Mouse (Mus musculus) kidney, embryonic 14.5 days (tissue): ENCODE data around the gene Gm11037. TPM values are rescaled to one million over a fixed set of nuclear protein-coding genes. Genes with fewer than 3 reads are reported as not detected.

Experiments
- ATAC-seq: fragments of 200-750 bp; cut with Nextera tagmentation; 2 replicates; pipeline ENCODE4 v1.8.0; 2017; ENCODE audit warnings: moderate number of reproducible peaks, mild to moderate bottlenecking, moderate TSS enrichment, moderate library complexity; ENCODE audit not compliant: low FRiP score, low TSS enrichment
- H3K27ac ChIP-seq: fragments of 300-500 bp; sonication (generic); 2 replicates; pipeline ENCODE4 v1.5.1; 2014; ENCODE audit warnings: low read depth, mild to moderate bottlenecking, low read length, moderate library complexity, mixed read lengths
- H3K27me3 ChIP-seq: fragments of 300-500 bp; sonication (generic); 2 replicates; pipeline ENCODE4 v1.6.1; 2014; ENCODE audit warnings: mild to moderate bottlenecking, low read length; ENCODE audit not compliant: control insufficient read depth, insufficient read depth
- H3K36me3 ChIP-seq: fragments of 300-500 bp; sonication (generic); 2 replicates; pipeline ENCODE4 v1.6.1; 2014; ENCODE audit warnings: low read length, mixed read lengths; ENCODE audit not compliant: control insufficient read depth, insufficient read depth
- H3K4me1 ChIP-seq: fragments of 300-500 bp; sonication (generic); 2 replicates; pipeline ENCODE4 v1.6.1; 2014; ENCODE audit warnings: low read length, mixed read lengths; ENCODE audit not compliant: control insufficient read depth, insufficient read depth
- H3K4me2 ChIP-seq: fragments of 300-500 bp; sonication (generic); replicated peaks from 2 replicates; pipeline ENCODE4 v1.6.1; 2014; ENCODE audit warnings: low read depth, mild to moderate bottlenecking, low read length
- H3K4me3 ChIP-seq: fragments of 300-500 bp; sonication (generic); 2 replicates; pipeline ENCODE4 v1.5.1; 2014; ENCODE audit warnings: mild to moderate bottlenecking, low read length
- H3K9ac ChIP-seq: fragments of 300-500 bp; sonication (generic); 2 replicates; pipeline ENCODE4 v1.6.1; 2014; ENCODE audit warnings: low read depth, mild to moderate bottlenecking, low read length, moderate library complexity
- H3K9me3 ChIP-seq: fragments of 300-500 bp; sonication (generic); 2 replicates; pipeline ENCODE4 v1.6.1; 2016; ENCODE audit warnings: low read length; ENCODE audit not compliant: control insufficient read depth
- WGBS: fragments of 180-500 bp; shearing (Covaris S2); extraction: QIAGEN DNeasy Blood & Tissue Kit; methylation state at CpG from one replicate; pipeline ENCODE4 v1.1.7; 2014; 5-methylcytosine and 5-hydroxymethylcytosine counted together
- polyA plus RNA-seq: library from polyadenylated mRNA; unstranded; fragments of >200 nt; fragmentation: Nextera tagmentation; extraction: Ambion mirVana; gene quantifications from 2 replicates; pipeline ENCODE4 v1.2.1, GENCODE M21; 2014

The Gm11037 gene
- polyA plus RNA-seq, 1 experiment from 2014 or later = not detected

- H3K9ac ChIP-seq = no peak overlapping the region
- H3K4me3 ChIP-seq = no peak overlapping the region
- no peak overlapping the region for H3K4me2 ChIP-seq
- peaks cover 4% of the 10 kb centered on the region; the same call in 1 of the 2 replicates for H3K4me1 ChIP-seq
- peaks cover 35% of the 10 kb centered on the region for H3K27me3 ChIP-seq
- WGBS = 79% methylated on average over 1 of the region's 1 CpGs
- no peak for ATAC-seq
- no peak overlapping the region for H3K27ac ChIP-seq
- H3K36me3 ChIP-seq = no peaks in the 10 kb centered on the region
- H3K9me3 ChIP-seq = no peaks in the 10 kb centered on the region
Measured at GRCm38 (mm10) chr2:131168914-131169313, 35.6 kb downstream of the Gm11037 start.

DNA sequence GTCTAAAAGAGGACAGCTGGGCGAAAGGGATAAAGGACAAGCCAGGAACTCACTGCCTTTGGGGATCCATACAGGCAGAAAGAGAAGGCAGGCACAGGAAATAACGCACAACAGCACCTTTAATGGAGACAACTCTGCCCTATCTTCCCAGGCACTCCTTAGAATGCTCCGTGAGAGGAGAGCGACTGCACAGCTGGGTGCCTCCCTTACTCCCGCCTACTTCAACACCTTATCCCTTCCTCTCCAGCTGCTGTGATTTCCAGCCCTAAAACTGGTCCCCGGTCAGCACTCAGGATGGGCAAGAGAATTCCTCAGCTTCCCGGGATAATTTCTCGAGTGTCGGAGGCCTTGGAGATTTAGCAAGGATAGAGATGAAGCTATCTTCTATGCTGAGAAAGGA is 37.6 kb downstream of the Gm11037 start:
- 12% methylated on average over 9 of the region's 9 CpGs for WGBS
- peaks cover 39% of the 10 kb centered on the region for H3K27me3 ChIP-seq
- H3K4me1 ChIP-seq = peaks cover 12% of the 10 kb centered on the region
- H3K4me3 ChIP-seq = peak overlapping the region; percentile 28; the same call in 1 of the 2 replicates
- no peaks in the 10 kb centered on the region for H3K36me3 ChIP-seq
- H3K9me3 ChIP-seq = no peaks in the 10 kb centered on the region
- H3K27ac ChIP-seq = no peak overlapping the region
- H3K9ac ChIP-seq = peak overlapping the region; percentile 32; the same call in 1 of the 2 replicates
- no peak for ATAC-seq
- H3K4me2 ChIP-seq = peak overlapping the region; percentile 43

DNA sequence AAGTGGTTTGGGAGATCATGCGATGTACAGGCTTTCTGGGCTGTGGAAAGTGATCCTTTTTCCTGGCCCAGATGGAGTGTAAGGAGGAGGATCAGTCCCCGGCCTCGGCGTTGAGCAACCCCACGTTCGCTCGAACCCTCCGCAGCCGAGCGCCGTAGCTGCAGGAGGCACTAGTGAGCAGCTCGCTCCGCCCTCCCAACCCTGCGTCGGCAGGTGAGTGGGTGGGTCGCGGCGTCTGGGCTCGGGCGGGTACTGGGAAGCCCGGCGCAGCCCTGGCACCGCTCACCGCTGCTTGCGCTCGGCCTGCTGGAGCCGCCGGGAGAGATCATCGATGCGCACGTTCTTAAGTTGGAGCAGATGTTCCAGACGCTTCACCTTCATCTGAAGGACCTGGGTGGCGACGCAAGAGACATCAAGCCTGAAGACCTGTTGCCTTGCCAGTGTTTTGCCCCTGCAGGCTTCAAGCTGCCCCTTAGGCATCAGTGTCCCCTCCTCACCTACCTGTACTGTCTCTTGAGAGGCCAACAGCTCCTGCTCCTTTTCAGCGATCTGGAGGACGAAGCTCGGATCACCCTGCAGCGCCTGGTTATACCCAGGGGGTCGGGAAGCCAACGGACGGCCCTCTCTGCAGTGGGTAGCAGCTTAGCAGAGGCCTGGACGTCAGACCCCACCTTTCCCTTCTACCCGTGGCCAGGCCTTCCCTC is 38.3 kb downstream of the Gm11037 start:
- peak overlapping the region; percentile 32 for H3K9ac ChIP-seq
- H3K9me3 ChIP-seq = no peaks in the 10 kb centered on the region
- no peak overlapping the region for H3K27ac ChIP-seq
- peaks cover 19% of the 10 kb centered on the region for H3K4me1 ChIP-seq
- no peak; the same call in 1 of the 2 replicates for ATAC-seq
- peaks cover 2% of the 10 kb centered on the region; the same call in 1 of the 2 replicates for H3K36me3 ChIP-seq
- peak overlapping the region; percentile 43 for H3K4me2 ChIP-seq
- WGBS = 2% methylated on average over 43 of the region's 43 CpGs
- peaks cover 39% of the 10 kb centered on the region for H3K27me3 ChIP-seq
- peak overlapping the region; percentile 28 for H3K4me3 ChIP-seq

DNA sequence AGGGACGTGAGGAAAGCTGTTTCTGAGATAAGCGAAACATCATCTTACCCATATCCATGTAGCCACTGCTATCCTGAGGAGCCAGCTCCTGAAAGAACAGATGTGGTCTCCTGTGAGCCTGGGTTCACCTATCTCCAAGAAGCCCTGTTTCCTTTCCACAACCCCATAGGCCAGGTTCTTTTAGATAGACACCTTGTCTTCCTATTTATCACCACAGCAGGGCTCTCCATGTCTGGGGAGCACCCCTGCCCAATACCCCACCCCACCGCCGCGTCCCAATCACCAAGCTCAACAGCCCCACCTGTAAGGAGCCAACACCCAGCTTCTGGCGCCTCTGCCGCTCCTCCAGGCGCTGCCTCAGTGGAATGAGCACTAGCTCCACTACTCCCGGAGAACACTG is 39.0 kb downstream of the Gm11037 start:
- ATAC-seq = no peak
- H3K9ac ChIP-seq = no peak overlapping the region
- 42% methylated on average over 9 of the region's 9 CpGs for WGBS

GRCm38 (mm10) chr2:131174700-131175099 is 41.4 kb downstream of the Gm11037 start:
- H3K9ac ChIP-seq = peak overlapping the region; percentile 37; the same call in 1 of the 2 replicates
- H3K9me3 ChIP-seq = no peaks in the 10 kb centered on the region
- peak overlapping the region; percentile 86 for H3K4me2 ChIP-seq
- peaks cover 39% of the 10 kb centered on the region for H3K27me3 ChIP-seq
- WGBS = 7% methylated on average over 11 of the region's 11 CpGs
- ATAC-seq = peak; percentile 11; the same call in 1 of the 2 replicates
- no peak overlapping the region for H3K27ac ChIP-seq
- peak overlapping the region; percentile 37 for H3K4me3 ChIP-seq
- H3K36me3 ChIP-seq = peaks cover 12% of the 10 kb centered on the region; the same call in 1 of the 2 replicates
- peaks cover 46% of the 10 kb centered on the region for H3K4me1 ChIP-seq

More for the DNA sequence above, 39.0 kb downstream of the Gm11037 start:
- Histone ChIP-seq H3K36me3 (peaks cover 4% of the 10 kb centered on the region; the same call in 1 of the 2 replicates), H3K27ac (no peak overlapping the region), H3K4me2 (no peak overlapping the region), H3K9me3 (no peaks in the 10 kb centered on the region), H3K4me3 (no peak overlapping the region), H3K4me1 (peaks cover 26% of the 10 kb centered on the region), H3K27me3 (peaks cover 39% of the 10 kb centered on the region)

DNA sequence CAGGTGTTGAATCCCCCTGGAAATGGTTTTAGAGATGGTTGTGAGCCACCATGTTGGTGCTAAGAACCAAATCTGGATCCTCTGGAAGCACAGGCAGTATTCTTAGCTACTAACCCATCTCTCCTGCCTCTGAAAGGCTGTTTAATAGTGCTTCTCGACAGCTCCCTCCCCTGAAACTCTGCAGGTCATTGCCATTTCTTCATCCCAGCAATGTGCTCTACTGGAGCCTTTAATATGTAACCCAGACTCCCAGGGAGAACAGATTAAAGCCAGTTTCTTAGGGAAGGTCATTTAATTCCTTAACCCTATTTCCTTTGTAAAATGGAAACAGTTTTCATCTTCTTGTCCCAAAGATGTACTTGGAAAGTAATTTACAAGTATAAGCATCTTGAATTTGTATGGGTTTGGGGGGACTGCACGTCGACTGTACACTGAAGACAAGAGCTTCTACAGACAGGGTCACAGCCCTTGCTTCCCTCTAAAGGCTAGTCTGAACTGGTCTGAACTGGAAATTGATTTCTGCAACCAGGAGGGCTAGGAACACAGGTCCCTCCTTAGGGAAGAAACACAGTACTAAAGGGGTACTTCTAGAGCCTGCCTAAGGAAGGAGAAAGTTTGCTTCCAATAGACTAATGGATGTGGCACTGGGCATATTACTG is 42.1 kb downstream of the Gm11037 start:
- no peak overlapping the region; the same call in 1 of the 2 replicates for H3K27ac ChIP-seq
- H3K4me1 ChIP-seq = peaks cover 46% of the 10 kb centered on the region
- H3K27me3 ChIP-seq = peaks cover 36% of the 10 kb centered on the region
- no peak for ATAC-seq
- H3K9me3 ChIP-seq = no peaks in the 10 kb centered on the region
- WGBS = 70% methylated on average over 3 of the region's 3 CpGs
- H3K4me3 ChIP-seq = no peak overlapping the region
- peaks cover 12% of the 10 kb centered on the region; the same call in 1 of the 2 replicates for H3K36me3 ChIP-seq
- H3K4me2 ChIP-seq = no peak overlapping the region
- no peak overlapping the region for H3K9ac ChIP-seq

GRCm38 (mm10) chr2:131175945-131176309 is 42.6 kb downstream of the Gm11037 start:
- Histone ChIP-seq H3K36me3 (peaks cover 12% of the 10 kb centered on the region; the same call in 1 of the 2 replicates), H3K4me1 (peaks cover 46% of the 10 kb centered on the region), H3K9me3 (no peaks in the 10 kb centered on the region), H3K4me2 (no peak overlapping the region), H3K27me3 (peaks cover 31% of the 10 kb centered on the region), H3K9ac (no peak overlapping the region), H3K4me3 (no peak overlapping the region), H3K27ac (no peak overlapping the region; the same call in 1 of the 2 replicates)
- WGBS = 94% methylated on average over 1 of the region's 1 CpGs
- ATAC-seq = no peak

GRCm38 (mm10) chr2:131176491-131176890 is 43.2 kb downstream of the Gm11037 start:
- H3K27me3 ChIP-seq = peaks cover 25% of the 10 kb centered on the region
- peaks cover 12% of the 10 kb centered on the region; the same call in 1 of the 2 replicates for H3K36me3 ChIP-seq
- no peaks in the 10 kb centered on the region for H3K9me3 ChIP-seq
- no peak overlapping the region; the same call in 1 of the 2 replicates for H3K27ac ChIP-seq
- H3K4me3 ChIP-seq = no peak overlapping the region
- no peak overlapping the region for H3K9ac ChIP-seq
- 56% methylated on average over 5 of the region's 5 CpGs for WGBS
- no peak for ATAC-seq
- H3K4me1 ChIP-seq = peaks cover 43% of the 10 kb centered on the region
- H3K4me2 ChIP-seq = no peak overlapping the region; the same call in 1 of the 2 replicates

GRCm38 (mm10) chr2:131177932-131178331 is 44.6 kb downstream of the Gm11037 start:
- Histone ChIP-seq H3K4me2 (peak overlapping the region; percentile 97), H3K9me3 (no peaks in the 10 kb centered on the region), H3K9ac (peak overlapping the region; percentile 90; the same call in 1 of the 2 replicates), H3K4me3 (peak overlapping the region; percentile 75), H3K27ac (no peak overlapping the region), H3K36me3 (peaks cover 12% of the 10 kb centered on the region; the same call in 1 of the 2 replicates), H3K27me3 (peaks cover 13% of the 10 kb centered on the region), H3K4me1 (peaks cover 42% of the 10 kb centered on the region)
- ATAC-seq = no peak
- 81% methylated on average over 9 of the region's 9 CpGs for WGBS
